Mouse (Mus musculus): ENCODE measurements around the gene Lamb2.
A peak's percentile ranks its signal among the peaks of the same experiment; 100 is the strongest.

The Lamb2 gene

GRCm38 (mm10) chr9:108461181-108461631, 18.3 kb upstream of the Lamb2 start, which contains the start of gene Klhdc8b:
Klhdc8b (minus strand) TSS chr9:108461581.
- DNase-seq (ENCODE audit: low spot score in 2 of 2), result no peak

- DNase-seq (ENCODE audit: low spot score in 2 of 2), result no peak
These were observed 17.9 kb upstream of the Lamb2 start for GRCm38 (mm10) chr9:108461675-108462074.

GRCm38 (mm10) chr9:108462192-108462591, 17.3 kb upstream of the Lamb2 start:
- no peak for DNase-seq (ENCODE audit: low spot score in 2 of 2)

GRCm38 (mm10) chr9:108463713-108464112, 15.8 kb upstream of the Lamb2 start:
- DNase-seq (ENCODE audit: low spot score in 2 of 2), result no peak

- no peak for DNase-seq (ENCODE audit: low spot score in 2 of 2)
These were observed 13.3 kb upstream of the Lamb2 start for GRCm38 (mm10) chr9:108466219-108466618.

- DNase-seq (ENCODE audit: low spot score in 2 of 2), result no peak
These were observed 10.1 kb upstream of the Lamb2 start for GRCm38 (mm10) chr9:108469430-108469829.

- DNase-seq (ENCODE audit: low spot score in 2 of 2), result no peak
These were observed 9.7 kb upstream of the Lamb2 start for GRCm38 (mm10) chr9:108469845-108470244.

GRCm38 (mm10) chr9:108474528-108474927, 5.0 kb upstream of the Lamb2 start:
- DNase-seq (ENCODE audit: low spot score in 2 of 2), result no peak

GRCm38 (mm10) chr9:108478638-108479156, 839 bp upstream of the Lamb2 start:
- DNase-seq (ENCODE audit: low spot score in 2 of 2), result peak; percentile 23 to 34

GRCm38 (mm10) chr9:108479241-108479640, 295 bp upstream of the Lamb2 start:
- DNase-seq (ENCODE audit: low spot score in 2 of 2), result no peak

GRCm38 (mm10) chr9:108480813-108481519, 1.4 kb downstream of the Lamb2 start:
- no peak for DNase-seq (ENCODE audit: low spot score in 2 of 2)

- DNase-seq (ENCODE audit: low spot score in 2 of 2), result no peak
These were observed 2.1 kb downstream of the Lamb2 start for GRCm38 (mm10) chr9:108481520-108482210.

GRCm38 (mm10) chr9:108483051-108483790, 3.7 kb downstream of the Lamb2 start:
- no peak for DNase-seq (ENCODE audit: low spot score in 2 of 2)

- no peak for DNase-seq (ENCODE audit: low spot score in 2 of 2)
These were observed 4.5 kb downstream of the Lamb2 start for GRCm38 (mm10) chr9:108484021-108484420.

- DNase-seq (ENCODE audit: low spot score in 2 of 2), result no peak
These were observed 5.9 kb downstream of the Lamb2 start for GRCm38 (mm10) chr9:108485301-108485875.

- DNase-seq (ENCODE audit: low spot score in 2 of 2), result no peak
These were observed 7.5 kb downstream of the Lamb2 start for GRCm38 (mm10) chr9:108486973-108487530.

GRCm38 (mm10) chr9:108488403-108488802, 8.9 kb downstream of the Lamb2 start:
- no peak for DNase-seq (ENCODE audit: low spot score in 2 of 2)

- DNase-seq (ENCODE audit: low spot score in 2 of 2), result no peak
These were observed 9.7 kb downstream of the Lamb2 start for GRCm38 (mm10) chr9:108489215-108489614.

- no peak for DNase-seq (ENCODE audit: low spot score in 2 of 2)
These were observed 10.4 kb downstream of the Lamb2 start for GRCm38 (mm10) chr9:108489702-108490558.

GRCm38 (mm10) chr9:108490559-108491285, 11.2 kb downstream of the Lamb2 start, which contains the start of gene Usp19:
Usp19 (plus strand) TSS chr9:108490602.
- DNase-seq (ENCODE audit: low spot score in 2 of 2), result peak; percentile 93 to 96
